Mouse (Mus musculus): Measurements from ENCODE around the gene Acot6. TPM values are rescaled to one million over a fixed set of nuclear protein-coding genes. Genes with fewer than 3 reads are reported as not detected.
"Not testable (repeated sequence)": the region's sequence is repeated elsewhere in the genome, so short reads cannot be mapped to it uniquely, and the experiment has no call there.

The Acot6 gene
- polyA plus RNA-seq, 1 experiment from 2014 or later: 1.4 TPM

DNA sequence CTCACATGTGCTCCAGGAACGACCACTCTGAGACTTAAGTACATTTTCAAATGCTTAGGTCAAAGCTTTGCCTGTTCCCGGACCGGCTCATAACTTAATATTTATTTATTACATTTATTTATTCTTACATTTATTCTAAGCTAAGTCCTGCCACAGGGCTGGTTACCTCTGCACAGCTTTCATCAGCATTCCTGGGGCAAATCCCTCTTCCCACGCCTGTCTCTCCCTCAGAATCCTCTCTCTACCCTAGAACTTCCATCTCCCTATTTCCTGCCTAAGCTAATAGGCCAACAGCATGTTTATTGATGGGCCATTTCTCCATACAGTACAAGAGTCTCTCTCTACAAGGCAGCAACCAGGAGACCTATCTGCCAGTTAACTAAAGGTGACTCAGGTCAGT lies 32.7 kb upstream of the Acot6 start:
- 78% methylated on average over 4 of the region's 4 CpGs for WGBS
- peaks cover 40% of the 10 kb centered on the region for H3K27me3 ChIP-seq

DNA sequence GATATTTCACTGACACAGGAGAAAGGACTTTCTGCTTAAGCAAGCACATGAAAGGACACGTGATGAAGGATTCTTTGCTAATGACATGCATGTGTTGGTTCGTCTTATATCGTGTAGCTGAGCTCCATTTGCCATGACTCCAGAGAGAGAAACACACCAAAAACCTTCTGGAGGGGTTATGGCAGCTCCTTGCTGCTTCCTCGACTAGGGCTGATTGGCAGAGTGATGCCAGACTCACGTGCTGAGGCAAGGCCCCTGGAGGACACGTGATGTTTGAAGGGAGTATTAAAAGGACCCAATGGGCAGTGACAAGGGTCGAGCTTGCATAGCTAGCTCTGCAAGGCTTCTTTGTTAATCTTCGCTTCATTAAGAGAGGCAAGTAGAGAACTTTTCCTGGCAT lies 32.2 kb upstream of the Acot6 start:
- H3K9ac ChIP-seq: no peak overlapping the region
- ATAC-seq (ENCODE audit: insufficient number of reproducible peaks, insufficient read depth, low FRiP score, low TSS enrichment, low read depth): no peak
- H3K4me3 ChIP-seq: no peak overlapping the region
- 51% methylated on average over 8 of the region's 8 CpGs for WGBS
- H3K36me3 ChIP-seq: no peaks in the 10 kb centered on the region
- H3K27me3 ChIP-seq: peaks cover 40% of the 10 kb centered on the region
- no peaks in the 10 kb centered on the region for H3K9me3 ChIP-seq
- no peak overlapping the region for H3K4me2 ChIP-seq
- peaks cover 3% of the 10 kb centered on the region; the same call in 1 of the 2 replicates for H3K4me1 ChIP-seq
- H3K27ac ChIP-seq: no peak overlapping the region

More for the DNA sequence above, 32.7 kb upstream of the Acot6 start:
- Histone ChIP-seq H3K9me3 (no peaks in the 10 kb centered on the region), H3K4me2 (no peak overlapping the region), H3K36me3 (no peaks in the 10 kb centered on the region), H3K4me1 (peaks cover 3% of the 10 kb centered on the region; the same call in 1 of the 2 replicates), H3K27ac (no peak overlapping the region), H3K9ac (no peak overlapping the region), H3K4me3 (no peak overlapping the region)
- ATAC-seq (ENCODE audit: insufficient number of reproducible peaks, insufficient read depth, low FRiP score, low TSS enrichment, low read depth): no peak

DNA sequence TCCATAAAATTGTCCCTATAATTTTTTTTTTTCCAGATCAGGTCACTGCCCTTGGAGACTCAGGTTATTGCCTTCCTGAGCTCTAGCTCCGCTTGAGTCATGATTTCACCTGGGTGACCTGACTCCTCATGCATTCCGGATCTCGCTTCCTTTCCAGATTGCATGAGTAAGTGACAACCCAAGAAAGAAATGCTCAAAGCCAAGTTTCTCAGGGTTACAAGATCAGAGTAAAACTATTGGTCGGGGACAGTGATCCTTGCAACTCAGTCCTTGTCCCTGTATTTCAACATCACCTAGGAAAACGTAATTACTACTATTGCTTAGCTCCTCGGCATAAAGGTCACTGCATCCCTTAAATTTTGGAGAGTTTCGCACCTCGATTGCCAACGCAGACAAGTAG lies 31.5 kb upstream of the Acot6 start, which contains the start of gene Acot5:
Gene Acot5, plus strand, starts transcription at position 340 of the 400 bp plus-strand sequence.
- Histone ChIP-seq H3K27ac (no peak within 1 kb of the TSS), H3K9ac (0 out of 2 replicates have a peak within 1 kb of the TSS, but pooled peaks have one; percentile 49), H3K9me3 (no peaks in the 10 kb centered on the region), H3K4me1 (peaks cover 3% of the 10 kb centered on the region; the same call in 1 of the 2 replicates), H3K36me3 (no peaks in the 10 kb centered on the region), H3K4me2 (peak within 1 kb of the TSS; percentile 69), H3K4me3 (peak within 1 kb of the TSS; percentile 45), H3K27me3 (peaks cover 40% of the 10 kb centered on the region)
- no peak for ATAC-seq (ENCODE audit: insufficient number of reproducible peaks, insufficient read depth, low FRiP score, low TSS enrichment, low read depth)
- WGBS: 54% methylated on average over 9 of the region's 9 CpGs

DNA sequence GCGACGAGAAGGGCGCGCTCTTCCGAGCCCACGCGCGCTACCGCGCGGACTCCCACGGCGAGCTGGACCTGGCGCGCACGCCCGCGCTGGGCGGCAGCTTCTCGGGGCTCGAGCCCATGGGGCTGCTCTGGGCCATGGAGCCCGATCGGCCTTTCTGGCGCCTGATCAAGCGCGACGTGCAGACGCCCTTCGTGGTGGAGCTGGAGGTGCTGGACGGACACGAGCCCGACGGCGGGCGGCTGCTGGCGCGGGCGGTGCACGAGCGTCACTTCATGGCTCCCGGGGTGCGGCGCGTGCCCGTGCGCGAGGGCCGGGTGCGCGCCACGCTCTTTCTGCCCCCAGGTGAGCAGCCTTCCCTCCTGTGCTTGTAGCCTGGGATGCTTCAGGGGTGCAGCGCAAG lies 30.9 kb upstream of the Acot6 start:
- 3% methylated on average over 42 of the region's 52 CpGs for WGBS
- not testable (repeated sequence) for H3K27ac ChIP-seq; H3K9me3 ChIP-seq; H3K4me1 ChIP-seq; ATAC-seq (ENCODE audit: insufficient number of reproducible peaks, insufficient read depth, low FRiP score, low TSS enrichment, low read depth); H3K36me3 ChIP-seq
- H3K4me2 ChIP-seq: peak overlapping the region; percentile 69
- H3K9ac ChIP-seq: 0 out of 2 replicates have a peak overlapping the region, but pooled peaks have one; percentile 49
- peaks cover 40% of the 10 kb centered on the region for H3K27me3 ChIP-seq
- peak overlapping the region; percentile 45 for H3K4me3 ChIP-seq

DNA sequence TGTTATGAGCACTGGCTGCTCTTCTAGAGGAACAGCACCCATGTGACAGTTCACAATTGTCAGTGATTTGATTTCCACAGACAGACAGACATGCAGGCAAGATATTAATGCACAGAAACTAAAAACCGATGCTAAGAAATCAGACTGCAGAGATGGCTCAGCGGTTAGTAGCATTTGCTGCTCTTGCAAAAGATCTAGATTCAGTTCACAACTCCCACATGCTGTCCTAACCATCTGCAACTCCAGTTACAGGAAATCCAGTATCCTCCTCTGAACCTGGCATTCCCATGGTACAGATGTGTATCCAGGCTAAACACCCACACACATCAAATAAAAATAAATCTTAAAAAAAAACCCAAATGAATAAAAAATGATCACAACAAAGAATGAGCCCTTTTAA lies 28.8 kb upstream of the Acot6 start:
- Histone ChIP-seq H3K36me3 (no peaks in the 10 kb centered on the region), H3K4me2 (no peak overlapping the region), H3K27me3 (peaks cover 39% of the 10 kb centered on the region), H3K9ac (no peak overlapping the region), H3K27ac (no peak overlapping the region), H3K9me3 (no peaks in the 10 kb centered on the region), H3K4me3 (no peak overlapping the region), H3K4me1 (peaks cover 3% of the 10 kb centered on the region; the same call in 1 of the 2 replicates)
- ATAC-seq (ENCODE audit: insufficient number of reproducible peaks, insufficient read depth, low FRiP score, low TSS enrichment, low read depth): no peak
- WGBS: 92% methylated on average over 2 of the region's 2 CpGs

DNA sequence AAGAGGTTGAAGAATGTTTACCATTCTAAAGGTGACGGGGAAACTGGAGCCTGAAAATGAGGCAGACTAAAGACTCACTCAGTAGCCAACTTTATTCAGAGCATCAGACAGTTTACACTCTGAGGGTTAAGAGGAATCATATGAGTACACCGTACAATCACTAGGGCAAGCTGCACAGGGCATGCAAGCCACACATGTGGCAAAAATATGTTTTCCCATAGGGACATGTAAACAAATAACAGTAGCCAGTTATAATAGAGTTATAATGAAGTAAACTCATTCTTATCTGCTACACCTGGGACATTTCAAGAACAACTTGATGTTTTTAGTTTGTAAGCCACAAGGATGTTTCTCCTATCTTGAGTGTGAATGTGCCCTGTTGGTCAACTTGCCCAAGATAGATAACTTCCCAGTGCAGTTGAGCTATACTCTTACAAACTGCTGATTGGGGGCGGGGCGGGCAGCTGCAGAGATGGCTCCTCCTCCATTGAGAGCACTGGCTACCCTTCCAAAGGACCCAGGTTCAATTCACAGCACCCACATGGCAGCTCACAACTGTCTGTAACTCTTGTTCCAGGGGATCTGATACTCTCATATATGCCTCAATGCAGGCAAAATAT lies 23.0 kb upstream of the Acot6 start:
- H3K4me1 ChIP-seq: no peaks in the 10 kb centered on the region
- H3K36me3 ChIP-seq: no peaks in the 10 kb centered on the region
- H3K4me2 ChIP-seq: no peak overlapping the region
- H3K4me3 ChIP-seq: no peak overlapping the region
- H3K9me3 ChIP-seq: no peaks in the 10 kb centered on the region
- ATAC-seq (ENCODE audit: insufficient number of reproducible peaks, insufficient read depth, low FRiP score, low TSS enrichment, low read depth): no peak
- no peak overlapping the region for H3K9ac ChIP-seq
- H3K27ac ChIP-seq: no peak overlapping the region
- WGBS: 81% methylated on average over 4 of the region's 4 CpGs
- no peaks in the 10 kb centered on the region for H3K27me3 ChIP-seq

DNA sequence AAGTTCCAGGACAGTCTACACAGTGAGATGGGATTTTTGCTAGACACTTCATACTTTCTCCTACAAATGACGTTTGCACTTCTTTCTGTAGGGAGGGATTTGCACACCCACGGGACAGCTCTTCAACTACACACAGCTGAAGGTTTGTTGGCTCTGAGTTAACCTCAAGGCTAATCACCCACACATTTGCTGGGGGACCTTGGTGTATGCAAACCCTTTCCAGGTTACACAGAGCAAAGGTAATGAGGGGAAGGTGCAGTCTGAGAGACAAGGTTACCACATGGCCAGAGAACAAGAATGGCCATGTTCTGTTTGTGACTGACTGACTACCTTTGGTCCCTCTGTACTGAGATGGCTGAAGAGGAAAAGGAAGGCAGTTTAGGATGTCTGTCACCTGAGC lies 16.6 kb upstream of the Acot6 start:
- Histone ChIP-seq H3K27ac (no peak overlapping the region), H3K27me3 (no peaks in the 10 kb centered on the region), H3K9ac (no peak overlapping the region), H3K4me3 (no peak overlapping the region), H3K36me3 (no peaks in the 10 kb centered on the region), H3K9me3 (no peaks in the 10 kb centered on the region), H3K4me2 (no peak overlapping the region), H3K4me1 (no peaks in the 10 kb centered on the region)
- no peak for ATAC-seq (ENCODE audit: insufficient number of reproducible peaks, insufficient read depth, low FRiP score, low TSS enrichment, low read depth)
- WGBS: 76% methylated on average over 2 of the region's 2 CpGs

DNA sequence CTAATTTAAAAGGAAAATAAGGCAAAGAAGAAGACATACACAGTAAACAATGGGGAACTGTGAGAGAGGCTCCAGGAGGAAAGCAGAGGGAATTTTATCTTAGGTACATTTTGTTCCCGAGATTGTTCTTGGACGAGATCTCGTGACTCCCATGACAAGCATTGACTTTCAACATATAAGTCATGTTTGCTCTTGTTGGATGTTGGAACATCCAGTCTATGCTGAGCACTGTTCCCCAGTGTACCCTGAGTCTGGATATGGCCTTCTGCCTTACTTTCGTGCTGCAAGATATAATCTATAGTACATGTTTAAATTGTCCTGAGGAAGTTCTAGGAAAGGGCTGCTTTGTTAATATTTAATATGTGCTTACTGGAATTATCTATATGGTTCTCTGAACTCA lies 15.9 kb upstream of the Acot6 start:
- Histone ChIP-seq H3K27me3 (no peaks in the 10 kb centered on the region), H3K36me3 (no peaks in the 10 kb centered on the region)
- 87% methylated on average over 4 of the region's 4 CpGs for WGBS

DNA sequence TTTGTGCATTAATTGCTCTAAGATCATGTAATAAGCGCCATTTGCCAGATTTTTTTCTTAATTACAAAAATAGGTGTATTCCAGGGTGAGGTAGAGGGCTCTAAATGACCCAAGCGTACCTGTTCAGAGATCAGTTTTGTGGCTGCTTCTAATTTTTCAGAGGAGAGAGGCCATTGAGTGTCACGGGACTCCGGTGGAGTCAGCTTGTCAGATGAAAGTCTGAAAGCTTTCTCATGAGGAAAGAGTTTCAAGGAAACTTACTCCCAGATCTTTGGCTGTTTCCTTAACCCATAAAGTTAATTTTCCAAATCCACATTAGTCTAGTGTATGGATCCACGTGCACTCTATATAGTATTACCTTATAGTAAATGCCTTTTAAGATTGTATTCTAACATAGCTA lies 5.8 kb upstream of the Acot6 start:
- WGBS: 85% methylated on average over 5 of the region's 5 CpGs
- not testable (repeated sequence) for H3K36me3 ChIP-seq; H3K4me1 ChIP-seq; H3K27me3 ChIP-seq; H3K4me2 ChIP-seq; H3K4me3 ChIP-seq; H3K27ac ChIP-seq; H3K9ac ChIP-seq; ATAC-seq (ENCODE audit: insufficient number of reproducible peaks, insufficient read depth, low FRiP score, low TSS enrichment, low read depth)
- peaks cover 19% of the 10 kb centered on the region for H3K9me3 ChIP-seq

More for the DNA sequence above, 15.9 kb upstream of the Acot6 start:
- no peak overlapping the region for H3K4me2 ChIP-seq
- no peak overlapping the region for H3K27ac ChIP-seq
- peaks cover under 1% of the 10 kb centered on the region for H3K9me3 ChIP-seq
- no peak overlapping the region for H3K4me3 ChIP-seq
- H3K4me1 ChIP-seq: no peaks in the 10 kb centered on the region
- no peak for ATAC-seq (ENCODE audit: insufficient number of reproducible peaks, insufficient read depth, low FRiP score, low TSS enrichment, low read depth)
- H3K9ac ChIP-seq: no peak overlapping the region

DNA sequence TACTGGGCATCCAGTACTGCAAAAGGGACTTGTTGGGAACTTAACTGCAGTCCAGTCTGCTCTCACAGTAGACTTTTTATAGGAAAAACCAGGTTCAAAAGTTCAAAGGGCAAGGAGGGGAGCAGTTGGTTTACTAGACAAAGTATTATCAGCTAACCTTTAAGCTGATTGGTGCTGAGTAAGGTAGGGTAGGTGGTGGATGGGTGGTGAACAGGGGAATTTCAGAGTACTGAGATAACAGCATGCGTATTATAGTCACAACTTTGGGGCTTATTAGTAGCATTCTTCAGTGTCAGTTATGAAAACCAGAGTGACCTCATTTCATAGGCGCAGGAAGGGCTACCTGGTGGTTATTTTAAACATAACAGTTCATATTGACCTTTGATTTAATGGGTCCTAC lies 849 bp upstream of the Acot6 start:
- Histone ChIP-seq H3K9me3 (no peaks in the 10 kb centered on the region), H3K9ac (no peak overlapping the region), H3K27me3 (no peaks in the 10 kb centered on the region), H3K4me2 (no peak overlapping the region), H3K4me1 (peaks cover 4% of the 10 kb centered on the region; the same call in 1 of the 2 replicates), H3K4me3 (no peak overlapping the region), H3K36me3 (no peaks in the 10 kb centered on the region), H3K27ac (no peak overlapping the region)
- WGBS: 94% methylated on average over 2 of the region's 2 CpGs
- ATAC-seq (ENCODE audit: insufficient number of reproducible peaks, insufficient read depth, low FRiP score, low TSS enrichment, low read depth): no peak

DNA sequence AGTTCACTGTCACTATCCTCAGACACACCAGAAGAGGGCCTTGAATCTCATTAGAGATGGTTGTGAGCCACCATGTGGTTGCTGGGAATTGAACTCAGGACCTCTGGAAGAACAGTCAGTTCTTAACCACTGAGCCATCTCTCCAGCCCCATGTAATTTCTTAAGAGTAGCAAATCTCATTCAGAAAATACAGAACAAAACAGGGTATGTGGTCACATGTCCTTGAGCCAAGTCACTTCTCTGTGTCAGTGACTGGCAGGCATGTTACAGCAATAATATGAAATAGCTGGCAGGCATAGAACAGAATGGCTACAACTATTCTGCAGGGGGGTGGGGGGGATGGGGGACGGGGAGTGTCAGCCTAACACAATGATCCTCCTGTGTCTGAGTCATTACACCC lies 383 bp upstream of the Acot6 start:
- no peaks in the 10 kb centered on the region for H3K9me3 ChIP-seq
- H3K9ac ChIP-seq: no peak overlapping the region
- no peaks in the 10 kb centered on the region for H3K27me3 ChIP-seq
- WGBS: 38% methylated on average over 1 of the region's 1 CpGs
- peak overlapping the region; percentile 49 for H3K4me3 ChIP-seq
- H3K4me1 ChIP-seq: peaks cover 4% of the 10 kb centered on the region; the same call in 1 of the 2 replicates
- H3K27ac ChIP-seq: no peak overlapping the region
- H3K36me3 ChIP-seq: no peaks in the 10 kb centered on the region
- H3K4me2 ChIP-seq: peak overlapping the region; percentile 77
- ATAC-seq (ENCODE audit: insufficient number of reproducible peaks, insufficient read depth, low FRiP score, low TSS enrichment, low read depth): no peak

DNA sequence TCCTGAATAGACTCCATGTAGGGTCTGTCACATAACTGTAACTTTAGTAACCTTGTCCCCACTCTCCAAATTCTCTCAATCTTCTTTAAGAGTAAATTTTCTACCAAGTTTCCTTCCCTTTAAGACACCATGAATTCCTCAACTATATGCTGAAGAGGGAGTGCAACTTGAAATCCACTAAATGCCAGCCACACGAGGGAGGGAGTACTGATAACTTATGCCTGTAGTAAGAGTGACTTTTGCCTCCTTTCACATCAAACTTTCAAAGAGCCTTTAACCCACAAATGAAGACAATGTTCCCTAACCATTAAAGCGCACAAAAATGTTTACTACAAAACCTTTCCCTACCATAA lies 1.0 kb downstream of the Acot6 start:
- Histone ChIP-seq H3K36me3 (no peaks in the 10 kb centered on the region), H3K4me2 (peak overlapping the region; percentile 77), H3K4me1 (peaks cover 4% of the 10 kb centered on the region; the same call in 1 of the 2 replicates), H3K9me3 (no peaks in the 10 kb centered on the region), H3K4me3 (peak overlapping the region; percentile 49), H3K27ac (no peak overlapping the region), H3K9ac (peak overlapping the region; percentile 74; the same call in 1 of the 2 replicates), H3K27me3 (no peaks in the 10 kb centered on the region)
- 52% methylated on average over 2 of the region's 2 CpGs for WGBS
- ATAC-seq (ENCODE audit: insufficient number of reproducible peaks, insufficient read depth, low FRiP score, low TSS enrichment, low read depth): no peak
